Comparison of ENCODE assay signal across 8 mouse cellular contexts in genomic region chr4:106911246-106911801, GRCm38 (mm10). TPM values are rescaled to one million over a fixed set of nuclear protein-coding genes. Genes with fewer than 3 reads are reported as not detected.
DNase-seq lines count a peak whose midpoint lies in the region; ATAC-seq lines count a peak whose summit lies in the region.

No protein-coding gene starts in this region.

- H3K9me3 ChIP-seq in embryonic facial prominence, embryonic 14.5 days (ENCODE audit: control insufficient read depth, low read length) = no peaks in the 10 kb centered on the region
- H3K9me3 ChIP-seq in kidney, embryonic 14.5 days (ENCODE audit: control insufficient read depth, low read length) = no peaks in the 10 kb centered on the region
- H3K9me3 ChIP-seq in limb, embryonic 15.5 days = no peaks in the 10 kb centered on the region

- peak overlapping the region; percentile 99 for H3K27ac ChIP-seq in embryonic facial prominence, embryonic 14.5 days (replicated peaks; ENCODE audit: low read depth, low read length)
- peak overlapping the region; percentile 99 for H3K27ac ChIP-seq in kidney, embryonic 14.5 days (ENCODE audit: low read depth, low read length)
- H3K27ac ChIP-seq in limb, embryonic 15.5 days = peak overlapping the region; percentile 99

- 1% methylated on average over 13 of the region's 89 CpGs for WGBS in embryonic facial prominence, embryonic 14.5 days
- WGBS in kidney, embryonic 14.5 days = under 1% methylated on average over 81 of the region's 89 CpGs
- under 1% methylated on average over 73 of the region's 89 CpGs for WGBS in limb, embryonic 15.5 days

- ATAC-seq in embryonic facial prominence, embryonic 14.5 days (ENCODE audit: low read depth) = peak; percentile 89
- peak; percentile 74 for ATAC-seq in kidney, embryonic 14.5 days (ENCODE audit: low FRiP score, low TSS enrichment)
- ATAC-seq in limb, embryonic 15.5 days (ENCODE audit: insufficient number of reproducible peaks, low FRiP score, low TSS enrichment, low read depth) = peak; percentile 84

- peaks cover 32% of the 10 kb centered on the region for H3K36me3 ChIP-seq in embryonic facial prominence, embryonic 14.5 days (ENCODE audit: control insufficient read depth, insufficient read depth, low read length)
- peaks cover 25% of the 10 kb centered on the region for H3K36me3 ChIP-seq in kidney, embryonic 14.5 days (ENCODE audit: control insufficient read depth, insufficient read depth, low read length)
- peaks cover 10% of the 10 kb centered on the region for H3K36me3 ChIP-seq in limb, embryonic 15.5 days

- DNase-seq in 3134 (ENCODE audit: extremely low read depth, insufficient read length, low spot score) = peak; percentile 91
- DNase-seq in adrenal gland, postnatal 4 days (ENCODE audit: low spot score in 2 of 2) = peak; percentile 81 to 86
- DNase-seq in embryonic facial prominence, embryonic 14.5 days (ENCODE audit: low spot score) = peak; percentile 97
- peak; percentile 95 for DNase-seq in heart, adult 9 months (ENCODE audit: low spot score in 2 of 2)
- DNase-seq in monocyte, adult 2 months (ENCODE audit: low read depth in 1 of 2, low spot score in 2 of 2) = peak; percentile 64 to 81
- peak; percentile 88 to 91 for DNase-seq in spleen, postnatal 14 days (ENCODE audit: low spot score in 2 of 2)

- H3K4me2 ChIP-seq in embryonic facial prominence, embryonic 14.5 days (ENCODE audit: low read depth, low read length) = peak overlapping the region; percentile 85
- peak overlapping the region; percentile 94 for H3K4me2 ChIP-seq in kidney, embryonic 14.5 days (replicated peaks; ENCODE audit: low read depth, low read length)
- peak overlapping the region; percentile 69 for H3K4me2 ChIP-seq in limb, embryonic 15.5 days

- peaks cover 52% of the 10 kb centered on the region for H3K4me1 ChIP-seq in embryonic facial prominence, embryonic 14.5 days (ENCODE audit: control insufficient read depth, insufficient read depth, low read length)
- H3K4me1 ChIP-seq in kidney, embryonic 14.5 days (ENCODE audit: control insufficient read depth, insufficient read depth, low read length) = peaks cover 54% of the 10 kb centered on the region
- peaks cover 62% of the 10 kb centered on the region for H3K4me1 ChIP-seq in limb, embryonic 15.5 days

- no peaks in the 10 kb centered on the region for H3K27me3 ChIP-seq in embryonic facial prominence, embryonic 14.5 days (replicated peaks; ENCODE audit: control insufficient read depth, insufficient read depth, low read length)
- H3K27me3 ChIP-seq in kidney, embryonic 14.5 days (ENCODE audit: control insufficient read depth, insufficient read depth, low read length) = no peaks in the 10 kb centered on the region
- H3K27me3 ChIP-seq in limb, embryonic 15.5 days = no peaks in the 10 kb centered on the region

- H3K9ac ChIP-seq in embryonic facial prominence, embryonic 14.5 days (ENCODE audit: low read depth, low read length) = peak overlapping the region; percentile 98
- peak overlapping the region; percentile 99 for H3K9ac ChIP-seq in kidney, embryonic 14.5 days (ENCODE audit: low read depth, low read length)
- H3K9ac ChIP-seq in limb, embryonic 15.5 days = peak overlapping the region; percentile 100

- H3K4me3 ChIP-seq in embryonic facial prominence, embryonic 14.5 days (ENCODE audit: low read depth, low read length) = peak overlapping the region; percentile 98
- peak overlapping the region; percentile 92 for H3K4me3 ChIP-seq in kidney, embryonic 14.5 days (ENCODE audit: low read length)
- H3K4me3 ChIP-seq in limb, embryonic 15.5 days = peak overlapping the region; percentile 100

RNA-seq across cellular contexts. Expression of gene Ssbp3, which starts 0.8 kb away (rescaled TPM):
- 100 to 1,000 TPM in 1 of 2 experiments, 10 to 100 TPM in 1; 95.2 to 103 TPM for total RNA-seq in adrenal gland, postnatal 4 days (2021)
- polyA plus RNA-seq in embryonic facial prominence, embryonic 14.5 days (2014; fragmentation: Nextera tagmentation; extraction: Ambion mirVana) = 72.9 and 88.2 TPM in 2 replicates
- polyA plus RNA-seq in kidney, embryonic 14.5 days (2014; fragmentation: Nextera tagmentation; extraction: Ambion mirVana) = 81.5 and 118 TPM in 2 replicates
- polyA plus RNA-seq in limb, embryonic 15.5 days (2015; fragmentation: Nextera tagmentation; extraction: Ambion mirVana) = 93.9 and 112 TPM in 2 replicates

Comparison
In these comparisons a context has a peak if more than half of its experiments do, and no peak if none do; other contexts are left out.
1. Peak in every context shown above with its lines: DNase-seq, ATAC-seq, H3K4me3 ChIP-seq and H3K27ac ChIP-seq.